Mouse (Mus musculus) CH12F3 (cell line): ENCODE results near the gene Astn2.
"Not testable (repeated sequence)": the region's sequence is repeated elsewhere in the genome, so short reads cannot be mapped to it uniquely, and the experiment has no call there.

ENCODE experiments used
- in situ Hi-C: fragments of 300-500 bp; cut with MboI; formaldehyde crosslinking; loops from 2 replicates; pipeline ENCODE4 v1.14.3; 2020; ENCODE audit warnings: low sequenced_read_pairs

Gene Astn2

GRCm38 (mm10) chr4:65687006-65687723 is 717.2 kb downstream of the Astn2 start:
- in situ Hi-C loops = no loop called here

- in situ Hi-C loops = no loop called here
These were observed 718.0 kb downstream of the Astn2 start for GRCm38 (mm10) chr4:65686258-65687005.

- in situ Hi-C loops = no loop called here
These were observed 720.0 kb downstream of the Astn2 start for GRCm38 (mm10) chr4:65684401-65684800.

GRCm38 (mm10) chr4:65679786-65680185 is 724.6 kb downstream of the Astn2 start:
- in situ Hi-C loops = not testable (repeated sequence)

- in situ Hi-C loops = no loop called here
These were observed 725.5 kb downstream of the Astn2 start for GRCm38 (mm10) chr4:65678929-65679328.

- in situ Hi-C loops = no loop called here
These were observed 725.9 kb downstream of the Astn2 start for GRCm38 (mm10) chr4:65678495-65678894.

GRCm38 (mm10) chr4:65674267-65674978 is 730.0 kb downstream of the Astn2 start:
- in situ Hi-C loops = no loop called here

GRCm38 (mm10) chr4:65673418-65673933 is 730.9 kb downstream of the Astn2 start:
- in situ Hi-C loops = no loop called here

GRCm38 (mm10) chr4:65672294-65672693 is 732.1 kb downstream of the Astn2 start:
- in situ Hi-C loops = no loop called here

GRCm38 (mm10) chr4:65671585-65672184 is 732.7 kb downstream of the Astn2 start:
- in situ Hi-C loops = no loop called here

GRCm38 (mm10) chr4:65667030-65667610 is 737.3 kb downstream of the Astn2 start:
- in situ Hi-C loops = no loop called here

- in situ Hi-C loops = no loop called here
These were observed 741.2 kb downstream of the Astn2 start for GRCm38 (mm10) chr4:65663176-65663575.

- in situ Hi-C loops = no loop called here
These were observed 749.7 kb downstream of the Astn2 start for GRCm38 (mm10) chr4:65654723-65655122.

GRCm38 (mm10) chr4:65642611-65643010 is 761.8 kb downstream of the Astn2 start:
- in situ Hi-C loops = no loop called here

- in situ Hi-C loops = no loop called here
These were observed 766.2 kb downstream of the Astn2 start for GRCm38 (mm10) chr4:65638231-65638630.

- in situ Hi-C loops = no loop called here
These were observed 784.3 kb downstream of the Astn2 start for GRCm38 (mm10) chr4:65620125-65620524.

- in situ Hi-C loops = no loop called here
These were observed 791.3 kb downstream of the Astn2 start for GRCm38 (mm10) chr4:65613135-65613534.

- in situ Hi-C loops = no loop called here
These were observed 793.5 kb downstream of the Astn2 start for GRCm38 (mm10) chr4:65610896-65611295.

GRCm38 (mm10) chr4:65610329-65610728 is 794.1 kb downstream of the Astn2 start:
- in situ Hi-C loops = no loop called here

GRCm38 (mm10) chr4:65608112-65608511 is 796.3 kb downstream of the Astn2 start:
- in situ Hi-C loops = no loop called here

- in situ Hi-C loops = no loop called here
These were observed 797.2 kb downstream of the Astn2 start for GRCm38 (mm10) chr4:65607184-65607631.
